Mouse (Mus musculus) neural tube, embryonic 13.5 days (tissue): ENCODE results near the gene Tnni2. TPM values are rescaled to one million over a fixed set of nuclear protein-coding genes. Genes with fewer than 3 reads are reported as not detected.
"Not testable (repeated sequence)": the region's sequence is repeated elsewhere in the genome, so short reads cannot be mapped to it uniquely, and the experiment has no call there.

Experiments used
- ATAC-seq: fragments of 200-750 bp; cut with Nextera tagmentation; 2 replicates; pipeline ENCODE4 v1.8.0; 2017; ENCODE audit warnings: low read depth, mild to moderate bottlenecking, moderate TSS enrichment, moderate library complexity
- H3K27ac ChIP-seq: fragments of 300-500 bp; sonication (generic); replicated peaks from 2 replicates; pipeline ENCODE4 v1.5.1; 2015; ENCODE audit warnings: moderate library complexity, mild to moderate bottlenecking, inconsistent platforms
- H3K27me3 ChIP-seq: fragments of 300-500 bp; sonication (generic); 2 replicates; pipeline ENCODE4 v1.6.1; 2015; ENCODE audit warnings: mild to moderate bottlenecking, inconsistent platforms
- H3K36me3 ChIP-seq: fragments of 300-500 bp; sonication (generic); 2 replicates; pipeline ENCODE4 v1.6.1; 2015; ENCODE audit warnings: mild to moderate bottlenecking, inconsistent platforms
- H3K4me1 ChIP-seq: fragments of 300-500 bp; sonication (generic); replicated peaks from 2 replicates; pipeline ENCODE4 v1.6.1; 2015; ENCODE audit warnings: inconsistent platforms
- H3K4me2 ChIP-seq: fragments of 300-500 bp; sonication (generic); 2 replicates; pipeline ENCODE4 v1.6.1; 2015; ENCODE audit warnings: inconsistent platforms, mild to moderate bottlenecking, moderate library complexity
- H3K4me3 ChIP-seq: fragments of 300-500 bp; sonication (generic); 2 replicates; pipeline ENCODE4 v1.5.1; 2015; ENCODE audit warnings: mild to moderate bottlenecking, inconsistent platforms
- H3K9ac ChIP-seq: fragments of 300-500 bp; sonication (generic); 2 replicates; pipeline ENCODE4 v1.6.1; 2015; ENCODE audit warnings: moderate library complexity, mild to moderate bottlenecking, inconsistent platforms
- H3K9me3 ChIP-seq: fragments of 300-500 bp; sonication (generic); 2 replicates; pipeline ENCODE4 v1.6.1; 2016; ENCODE audit warnings: inconsistent platforms
- WGBS: fragments of 180-500 bp; shearing (Covaris S2); methylation state at CpG from one replicate; pipeline ENCODE4 v1.1.7; 2015; 5-methylcytosine and 5-hydroxymethylcytosine counted together
- polyA plus RNA-seq: library from polyadenylated mRNA; unstranded; fragments of >200 nt; fragmentation: Nextera tagmentation; extraction: Ambion mirVana; gene quantifications from 2 replicates; pipeline ENCODE4 v1.2.1, GENCODE M21; 2015

Gene Tnni2
- 2.2 and 8.9 TPM in 2 replicates for polyA plus RNA-seq

DNA sequence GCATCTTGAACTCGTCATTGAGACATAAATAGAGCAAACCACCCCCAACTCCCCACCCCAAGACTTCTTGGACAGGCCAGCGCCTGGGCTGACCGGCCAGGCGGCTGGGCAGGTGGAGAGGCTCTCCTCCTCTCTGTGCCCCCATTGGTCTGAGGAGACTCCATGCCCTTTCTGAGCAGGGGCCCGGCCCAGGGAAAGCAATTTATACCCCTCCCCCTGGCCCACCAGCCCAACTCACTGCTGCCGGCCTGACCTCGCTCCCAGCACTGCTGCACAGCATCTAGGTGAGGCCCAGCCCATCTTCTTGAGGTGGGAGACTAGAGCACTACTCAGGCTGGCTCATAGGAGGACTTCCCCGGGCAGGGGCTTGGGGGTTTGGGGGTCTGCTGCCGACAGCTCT is at the start of gene Tnni2:
Gene Tnni2 (plus strand): TSS at position 224 of the 400 bp plus-strand sequence.
- Histone ChIP-seq H3K4me3 (no peak within 1 kb of the TSS), H3K27me3 (no peaks in the 10 kb centered on the region), H3K9ac (no peak within 1 kb of the TSS), H3K27ac (no peak within 1 kb of the TSS), H3K4me1 (peaks cover 7% of the 10 kb centered on the region), H3K4me2 (no peak within 1 kb of the TSS), H3K9me3 (no peaks in the 10 kb centered on the region), H3K36me3 (no peaks in the 10 kb centered on the region)
- no peak for ATAC-seq
- 81% methylated on average over 9 of the region's 9 CpGs for WGBS

DNA sequence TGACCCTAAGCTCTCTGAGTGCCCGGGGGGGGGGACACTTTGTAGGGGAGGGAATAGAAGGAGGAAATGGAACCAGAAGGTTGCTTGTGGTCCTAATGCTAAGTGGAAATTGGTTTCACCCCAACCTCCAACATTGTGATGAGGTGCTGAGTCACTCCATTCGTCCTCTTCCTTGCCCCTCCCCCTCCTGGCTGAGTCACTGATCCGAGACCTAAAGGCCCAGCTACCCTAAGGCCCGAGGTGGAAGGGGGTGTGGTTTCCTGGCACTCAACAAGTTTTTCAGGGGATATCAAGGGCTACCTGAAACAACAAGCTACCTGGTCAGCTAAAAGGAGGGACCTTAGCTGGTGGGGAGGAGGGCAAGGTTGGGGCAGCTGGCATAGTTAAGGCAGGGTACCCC is 48.4 kb upstream of the Tnni2 start:
- Histone ChIP-seq H3K27me3 (no peaks in the 10 kb centered on the region), H3K27ac (no peak overlapping the region), H3K4me3 (no peak overlapping the region), H3K9me3 (no peaks in the 10 kb centered on the region), H3K36me3 (no peaks in the 10 kb centered on the region), H3K4me2 (no peak overlapping the region), H3K4me1 (no peaks in the 10 kb centered on the region; the same call in 1 of the 2 replicates), H3K9ac (no peak overlapping the region)
- 27% methylated on average over 4 of the region's 4 CpGs for WGBS
- no peak for ATAC-seq

DNA sequence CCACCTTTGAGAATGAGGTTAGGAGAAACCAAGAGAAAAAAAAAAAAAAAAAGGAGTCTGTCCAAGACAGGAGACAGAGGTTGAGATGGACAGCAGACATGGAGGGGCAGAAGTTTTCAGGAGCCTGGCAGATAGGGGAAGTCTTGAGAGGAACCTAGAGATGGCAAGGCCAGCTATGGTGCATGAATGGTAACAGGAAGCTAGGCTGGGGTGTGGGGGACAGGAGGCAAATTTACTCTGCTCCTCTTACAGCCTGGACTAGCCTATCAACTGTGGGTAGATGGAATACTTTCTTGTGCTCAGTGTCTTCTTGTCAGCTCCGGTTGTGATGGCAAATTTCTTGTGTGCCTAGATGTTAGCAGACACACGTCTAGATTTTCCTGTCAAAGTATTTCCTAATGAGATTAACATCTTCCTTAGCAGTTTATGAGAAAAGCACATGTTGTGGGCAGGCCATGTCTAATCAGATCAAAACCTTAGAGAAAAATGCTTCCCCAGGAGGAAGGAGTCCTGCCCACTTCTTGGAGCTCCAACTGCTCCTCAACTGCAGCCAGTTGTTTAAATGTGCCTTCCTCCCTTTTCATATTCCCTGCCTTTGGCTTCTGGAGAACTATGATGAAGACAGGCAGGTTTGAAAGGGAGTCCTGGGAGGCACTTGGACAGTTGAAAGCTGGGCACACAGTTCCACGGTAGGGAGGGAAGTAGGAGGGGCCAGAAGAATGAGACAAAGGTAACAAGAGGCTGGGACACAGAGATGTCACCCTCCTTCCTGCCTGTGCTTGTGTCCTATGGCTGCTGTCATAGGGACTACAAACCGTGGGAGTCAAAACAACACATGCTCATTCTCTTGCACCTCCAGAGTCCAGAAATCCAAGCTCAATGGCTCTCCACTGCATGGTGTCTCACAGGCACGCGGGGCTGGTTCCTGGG is 47.1 kb upstream of the Tnni2 start:
- Histone ChIP-seq H3K27ac (no peak overlapping the region), H3K4me2 (no peak overlapping the region), H3K4me1 (no peaks in the 10 kb centered on the region), H3K4me3 (no peak overlapping the region), H3K27me3 (no peaks in the 10 kb centered on the region), H3K9ac (no peak overlapping the region), H3K9me3 (no peaks in the 10 kb centered on the region), H3K36me3 (no peaks in the 10 kb centered on the region)
- WGBS, result 73% methylated on average over 6 of the region's 6 CpGs
- ATAC-seq, result no peak

DNA sequence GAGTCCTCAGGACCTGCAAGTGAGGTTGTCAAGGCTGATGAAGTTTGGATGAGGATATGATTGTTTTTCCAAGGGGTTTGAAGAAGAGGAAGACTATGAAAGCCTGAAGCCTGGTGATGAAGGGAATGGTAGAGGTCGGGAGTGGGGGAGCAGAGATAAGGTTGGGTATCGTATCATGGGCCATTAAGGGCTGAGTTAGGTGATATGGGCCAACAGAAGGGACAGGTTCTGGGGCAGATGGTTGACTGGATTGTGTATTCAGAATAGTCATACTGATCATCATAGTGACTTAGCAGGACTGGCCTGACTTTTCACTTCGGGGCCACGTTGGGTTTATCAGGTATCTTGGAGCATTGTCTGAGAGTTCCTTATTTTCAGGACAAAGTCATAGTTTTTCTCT is 46.1 kb upstream of the Tnni2 start:
- Histone ChIP-seq H3K4me3 (no peak overlapping the region), H3K4me2 (no peak overlapping the region), H3K27me3 (no peaks in the 10 kb centered on the region), H3K9ac (no peak overlapping the region), H3K27ac (no peak overlapping the region), H3K9me3 (no peaks in the 10 kb centered on the region), H3K4me1 (no peaks in the 10 kb centered on the region), H3K36me3 (no peaks in the 10 kb centered on the region)
- WGBS, result 91% methylated on average over 4 of the region's 4 CpGs
- ATAC-seq, result no peak

DNA sequence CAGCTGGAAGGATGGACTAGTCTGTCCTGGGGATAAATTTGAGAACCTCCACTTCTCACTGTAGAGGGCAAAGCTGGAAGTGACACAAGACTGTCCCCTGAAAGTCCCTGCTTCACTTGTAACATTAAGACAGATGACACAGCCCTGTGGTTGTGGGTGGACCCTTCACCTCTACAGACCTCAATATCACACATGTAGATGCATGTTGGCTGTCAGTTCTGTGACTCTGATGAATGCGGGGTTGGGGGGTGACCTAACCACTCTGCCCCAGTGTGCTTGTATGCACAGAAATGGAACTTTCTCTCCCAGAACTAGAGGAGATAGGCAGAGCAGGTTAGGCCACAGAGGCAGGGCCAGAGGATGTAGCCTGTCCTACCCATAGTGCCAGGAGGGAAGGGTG is 45.0 kb upstream of the Tnni2 start:
- Histone ChIP-seq H3K4me2 (no peak overlapping the region), H3K9ac (no peak overlapping the region), H3K27me3 (no peaks in the 10 kb centered on the region), H3K36me3 (no peaks in the 10 kb centered on the region), H3K27ac (no peak overlapping the region), H3K4me3 (no peak overlapping the region), H3K9me3 (no peaks in the 10 kb centered on the region), H3K4me1 (no peaks in the 10 kb centered on the region)
- no peak for ATAC-seq
- 96% methylated on average over 1 of the region's 1 CpGs for WGBS

DNA sequence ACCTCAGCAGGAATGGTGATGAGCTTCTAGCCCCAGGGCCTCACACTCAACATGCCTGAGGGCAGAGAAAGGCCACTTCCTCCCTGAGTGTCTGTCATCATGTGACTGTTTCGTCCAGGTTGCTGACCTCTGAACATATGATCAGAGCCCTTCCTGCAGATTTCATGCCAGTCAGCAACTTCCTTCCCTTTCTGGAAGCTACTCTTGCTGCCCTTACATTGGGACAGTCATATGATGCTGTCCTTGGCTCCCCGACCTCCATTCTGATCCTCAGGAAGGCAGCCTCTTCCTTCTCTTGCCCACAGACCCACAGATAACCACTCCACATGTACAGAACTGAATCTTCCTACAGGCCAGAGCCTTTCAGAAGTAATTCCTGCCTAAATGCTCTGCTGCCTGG is 43.6 kb upstream of the Tnni2 start:
- no peak for ATAC-seq
- no peaks in the 10 kb centered on the region for H3K9me3 ChIP-seq
- no peak overlapping the region for H3K9ac ChIP-seq
- H3K27ac ChIP-seq, result no peak overlapping the region
- no peaks in the 10 kb centered on the region for H3K36me3 ChIP-seq
- H3K4me1 ChIP-seq, result no peaks in the 10 kb centered on the region
- no peaks in the 10 kb centered on the region for H3K27me3 ChIP-seq
- 57% methylated on average over 2 of the region's 2 CpGs for WGBS
- H3K4me3 ChIP-seq, result no peak overlapping the region
- H3K4me2 ChIP-seq, result no peak overlapping the region

DNA sequence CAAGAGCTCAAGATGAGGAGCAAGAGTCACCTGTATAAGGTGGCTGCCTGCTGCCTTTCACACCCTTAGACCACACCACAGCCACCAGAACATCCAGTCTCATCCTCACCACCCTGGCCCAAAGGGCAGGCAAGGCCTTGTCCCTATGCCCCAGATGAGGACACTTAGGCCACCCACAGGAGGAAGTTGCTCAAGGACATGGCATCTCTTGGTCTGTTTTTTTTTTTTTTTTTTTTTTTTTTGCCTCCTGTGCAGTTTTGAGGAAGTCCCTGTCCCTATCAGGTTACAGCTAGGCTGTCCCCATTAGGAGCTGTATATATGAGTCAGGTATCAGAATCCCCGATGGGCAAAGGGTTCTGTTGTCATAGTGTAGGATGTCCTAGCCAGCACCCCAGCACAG is 42.4 kb upstream of the Tnni2 start:
- Histone ChIP-seq H3K4me1 (no peaks in the 10 kb centered on the region), H3K36me3 (no peaks in the 10 kb centered on the region), H3K9me3 (no peaks in the 10 kb centered on the region), H3K4me3 (no peak overlapping the region), H3K9ac (no peak overlapping the region), H3K27me3 (no peaks in the 10 kb centered on the region), H3K4me2 (no peak overlapping the region), H3K27ac (no peak overlapping the region)
- 88% methylated on average over 1 of the region's 1 CpGs for WGBS
- ATAC-seq, result no peak

DNA sequence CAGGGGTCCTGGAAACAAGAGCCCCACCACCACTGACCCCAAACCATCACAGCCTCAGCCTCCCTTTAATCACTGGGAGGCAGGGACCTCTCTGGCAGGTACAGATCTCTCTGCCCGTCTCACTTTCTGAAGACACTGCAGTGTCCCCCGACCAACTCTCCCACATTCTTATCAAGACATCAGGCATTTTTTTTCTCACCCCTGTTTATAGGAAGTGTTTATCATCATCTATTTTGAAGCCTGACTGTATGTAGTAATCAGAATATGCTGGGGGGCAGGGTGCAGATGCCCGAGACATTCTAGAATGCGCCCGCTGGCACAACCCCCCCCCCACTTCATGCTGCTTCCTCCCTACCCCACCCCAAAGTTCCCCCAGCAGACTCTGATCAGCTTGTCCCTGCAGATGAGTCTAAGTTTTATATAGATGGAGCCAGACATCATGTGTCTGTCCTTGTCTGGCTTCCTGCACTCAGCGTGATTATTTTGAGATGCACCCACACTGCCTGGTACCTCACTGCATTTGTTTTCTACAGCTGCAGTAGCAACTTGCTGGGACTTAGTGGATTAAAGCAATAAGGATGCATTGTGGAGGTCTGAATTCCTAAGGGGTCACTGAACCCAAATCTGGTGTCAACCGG is 41.4 kb upstream of the Tnni2 start:
- no peak overlapping the region for H3K27ac ChIP-seq
- no peak overlapping the region for H3K4me3 ChIP-seq
- no peaks in the 10 kb centered on the region for H3K4me1 ChIP-seq
- ATAC-seq, result no peak
- H3K4me2 ChIP-seq, result no peak overlapping the region
- 82% methylated on average over 7 of the region's 7 CpGs for WGBS
- no peaks in the 10 kb centered on the region for H3K9me3 ChIP-seq
- no peaks in the 10 kb centered on the region for H3K27me3 ChIP-seq
- H3K36me3 ChIP-seq, result no peaks in the 10 kb centered on the region
- no peak overlapping the region for H3K9ac ChIP-seq

DNA sequence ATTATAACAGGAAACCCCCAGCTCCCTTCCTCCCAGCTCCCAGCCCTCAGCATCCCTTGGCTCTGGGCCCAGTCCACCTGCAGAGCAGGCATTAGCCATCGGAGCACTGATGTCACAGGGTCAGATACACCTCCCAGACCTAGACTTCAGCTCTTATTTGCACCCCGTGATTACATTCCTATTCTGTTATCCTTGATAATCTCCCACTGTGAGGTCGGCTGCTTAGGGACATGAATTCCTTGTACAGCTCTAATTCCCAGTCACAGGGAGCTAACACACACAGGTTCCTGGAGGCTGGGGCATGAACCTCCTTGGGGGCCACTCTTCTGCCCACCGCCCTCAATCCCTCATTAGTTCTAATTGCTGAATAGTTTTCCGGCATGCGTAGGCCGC is 40.9 kb upstream of the Tnni2 start:
- 62% methylated on average over 7 of the region's 7 CpGs for WGBS
- Histone ChIP-seq H3K4me3 (no peak overlapping the region), H3K4me2 (no peak overlapping the region), H3K27me3 (no peaks in the 10 kb centered on the region), H3K4me1 (no peaks in the 10 kb centered on the region), H3K9ac (no peak overlapping the region), H3K27ac (no peak overlapping the region), H3K9me3 (no peaks in the 10 kb centered on the region), H3K36me3 (no peaks in the 10 kb centered on the region)
- ATAC-seq, result no peak

DNA sequence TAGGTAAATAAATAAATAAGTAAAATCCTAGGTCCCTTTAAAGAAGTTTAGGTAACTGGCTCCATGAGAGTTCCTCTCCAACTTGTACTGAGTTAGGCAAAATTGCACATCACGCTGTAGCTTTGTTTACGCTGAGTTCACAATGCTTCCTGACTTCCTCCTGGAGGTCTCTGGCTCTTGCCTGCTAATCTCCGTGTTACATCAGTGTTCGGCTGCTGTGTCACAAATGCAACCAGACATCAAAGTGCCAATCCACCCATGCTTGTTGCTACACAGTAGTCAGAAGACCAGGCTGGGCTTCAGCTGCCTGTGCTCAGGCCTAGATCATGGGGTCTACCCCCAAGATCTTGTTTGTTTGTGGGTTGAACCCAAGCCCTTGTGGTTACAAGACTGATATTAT is 38.0 kb upstream of the Tnni2 start:
- Histone ChIP-seq H3K36me3 (no peaks in the 10 kb centered on the region), H3K4me3 (no peak overlapping the region)
- 87% methylated on average over 4 of the region's 4 CpGs for WGBS

DNA sequence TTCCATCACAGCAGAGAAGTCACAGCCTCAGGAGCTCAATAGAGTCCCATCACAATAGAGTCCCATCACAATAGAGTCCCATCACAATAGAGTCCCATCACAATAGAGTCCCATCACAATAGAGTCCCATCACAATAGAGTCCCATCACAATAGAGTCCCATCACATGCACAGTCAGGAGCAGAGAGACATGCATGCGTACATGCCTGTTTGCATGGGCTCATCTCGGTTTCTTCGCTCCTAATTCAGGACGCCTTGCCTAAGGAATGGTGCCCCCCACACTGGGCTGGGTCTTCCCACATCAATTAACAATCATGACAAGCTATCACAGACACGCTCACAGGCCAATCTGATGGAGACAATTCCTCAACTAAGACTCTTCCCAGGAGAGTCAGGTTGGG is 36.5 kb upstream of the Tnni2 start:
- H3K4me3 ChIP-seq, ATAC-seq, H3K9ac ChIP-seq, H3K27me3 ChIP-seq, H3K36me3 ChIP-seq, H3K4me2 ChIP-seq, H3K27ac ChIP-seq, H3K9me3 ChIP-seq, H3K4me1 ChIP-seq: not testable (repeated sequence)
- 87% methylated on average over 5 of the region's 5 CpGs for WGBS

More for the DNA sequence above, 38.0 kb upstream of the Tnni2 start:
- Histone ChIP-seq H3K9ac (no peak overlapping the region), H3K4me2 (no peak overlapping the region), H3K9me3 (no peaks in the 10 kb centered on the region), H3K27ac (no peak overlapping the region), H3K27me3 (no peaks in the 10 kb centered on the region), H3K4me1 (no peaks in the 10 kb centered on the region)
- ATAC-seq, result no peak

DNA sequence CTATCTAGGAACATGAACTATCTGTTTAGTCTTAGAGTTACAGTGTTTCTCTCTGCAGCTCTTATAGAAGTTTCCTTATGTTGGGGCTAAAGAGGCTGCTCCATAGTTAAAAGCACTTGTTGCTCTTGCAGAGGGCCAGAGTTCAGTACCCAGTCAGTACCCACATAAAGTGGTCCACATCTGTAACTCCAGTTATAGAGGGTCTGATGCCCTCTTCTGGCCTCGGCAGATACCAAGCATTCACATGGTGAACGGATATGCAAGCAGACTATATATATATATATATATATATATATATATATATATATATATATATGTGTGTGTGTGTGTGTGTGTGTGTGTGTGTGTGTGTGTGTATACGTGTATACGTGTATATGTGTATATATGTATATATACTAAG is 33.7 kb upstream of the Tnni2 start:
- Histone ChIP-seq H3K27ac (no peak overlapping the region), H3K4me1 (no peaks in the 10 kb centered on the region), H3K4me3 (no peak overlapping the region), H3K36me3 (no peaks in the 10 kb centered on the region), H3K9me3 (no peaks in the 10 kb centered on the region), H3K9ac (no peak overlapping the region), H3K27me3 (no peaks in the 10 kb centered on the region), H3K4me2 (no peak overlapping the region)
- 70% methylated on average over 4 of the region's 4 CpGs for WGBS
- ATAC-seq, result no peak
